Mouse (Mus musculus) stomach, embryonic 14.5 days (tissue): ENCODE data around the gene Fhit. TPM values are rescaled to one million over a fixed set of nuclear protein-coding genes. Genes with fewer than 3 reads are reported as not detected.

ENCODE experiments used
- ATAC-seq: fragments of 200-750 bp; cut with Nextera tagmentation; 2 replicates; pipeline ENCODE4 v1.8.0; 2017; ENCODE audit warnings: low read depth, moderate TSS enrichment; ENCODE audit not compliant: insufficient number of reproducible peaks, insufficient read depth, low FRiP score
- H3K27ac ChIP-seq: fragments of 300-500 bp; sonication (generic); 2 replicates; pipeline ENCODE4 v1.5.1; 2014; ENCODE audit warnings: mild to moderate bottlenecking, low read length, moderate library complexity, mixed read lengths
- H3K27me3 ChIP-seq: fragments of 300-500 bp; sonication (generic); 2 replicates; pipeline ENCODE4 v1.6.1; 2014; ENCODE audit warnings: low read length, control low read depth, mixed read lengths; ENCODE audit not compliant: control insufficient read depth, insufficient read depth
- H3K36me3 ChIP-seq: fragments of 300-500 bp; sonication (generic); 2 replicates; pipeline ENCODE4 v1.6.1; 2014; ENCODE audit warnings: mild to moderate bottlenecking, control low read depth, low read length, moderate library complexity, mixed read lengths; ENCODE audit not compliant: control insufficient read depth, insufficient read depth
- H3K4me1 ChIP-seq: fragments of 300-500 bp; sonication (generic); 2 replicates; pipeline ENCODE4 v1.6.1; 2014; ENCODE audit warnings: low read length, control low read depth, mixed read lengths; ENCODE audit not compliant: control insufficient read depth, insufficient read depth
- H3K4me2 ChIP-seq: fragments of 300-500 bp; sonication (generic); replicated peaks from 2 replicates; pipeline ENCODE4 v1.6.1; 2014; ENCODE audit warnings: low read depth, low read length, control low read depth
- H3K4me3 ChIP-seq: fragments of 300-500 bp; sonication (generic); 2 replicates; pipeline ENCODE4 v1.5.1; 2014; ENCODE audit warnings: low read depth, low read length, control low read depth
- H3K9ac ChIP-seq: fragments of 300-500 bp; sonication (generic); replicated peaks from 2 replicates; pipeline ENCODE4 v1.6.1; 2014; ENCODE audit warnings: low read depth, mild to moderate bottlenecking, control low read depth, low read length, moderate library complexity, mixed read lengths
- H3K9me3 ChIP-seq: fragments of 300-500 bp; sonication (generic); 2 replicates; pipeline ENCODE4 v1.6.1; 2016; ENCODE audit warnings: low read depth, low read length, control low read depth; ENCODE audit not compliant: control insufficient read depth
- WGBS: fragments of 180-500 bp; shearing (Covaris S2); extraction: QIAGEN DNeasy Blood & Tissue Kit; methylation state at CpG from one replicate; pipeline ENCODE4 v1.1.7; 2014; 5-methylcytosine and 5-hydroxymethylcytosine counted together
- polyA plus RNA-seq: library from polyadenylated mRNA; unstranded; fragments of >200 nt; fragmentation: Nextera tagmentation; extraction: Ambion mirVana; gene quantifications from 2 replicates; pipeline ENCODE4 v1.2.1, GENCODE M21; 2014

Gene Fhit
- polyA plus RNA-seq, 1 experiment from 2014 or later: 10.3 TPM

DNA sequence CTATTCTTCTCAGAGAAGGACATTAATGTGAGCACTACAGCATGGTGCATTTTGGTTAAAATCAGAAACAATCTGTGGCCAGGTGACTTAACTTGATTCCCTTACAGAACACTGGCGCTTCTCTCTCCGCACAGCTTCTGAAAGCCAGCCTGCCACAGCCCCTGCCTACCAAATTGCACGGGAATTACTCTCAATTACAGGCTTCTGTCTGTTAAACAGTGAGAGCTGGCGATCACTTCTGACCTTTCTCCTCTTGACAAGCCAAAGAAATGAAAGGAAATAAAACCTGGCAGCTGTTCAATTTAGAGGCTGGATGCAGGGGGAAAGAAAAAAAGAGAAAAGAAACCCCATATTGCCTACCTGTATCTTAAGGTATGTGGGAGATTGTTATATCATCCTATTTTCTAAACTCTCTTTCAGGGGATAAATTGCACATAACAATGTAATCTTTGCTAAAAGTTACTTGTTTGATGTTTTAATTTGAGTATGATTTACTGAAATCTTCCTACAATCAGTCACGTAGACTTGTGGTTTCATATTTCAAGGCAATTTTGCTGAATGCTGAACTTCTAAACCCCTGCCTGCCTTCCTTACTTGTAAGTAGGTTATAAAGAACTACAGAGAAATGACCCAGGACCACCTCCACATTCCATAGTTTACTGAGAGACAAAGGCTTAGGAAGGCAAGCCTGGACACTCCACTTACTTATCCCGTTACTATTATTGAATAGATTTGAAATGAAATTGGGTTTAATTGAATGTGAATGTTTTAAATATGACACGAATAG is 1115.3 kb downstream of the Fhit start:
- no peak overlapping the region for H3K4me3 ChIP-seq
- no peak overlapping the region for H3K4me2 ChIP-seq
- 19% methylated on average over 7 of the region's 7 CpGs for WGBS
- H3K4me1 ChIP-seq: peaks cover 3% of the 10 kb centered on the region; the same call in 1 of the 2 replicates
- H3K9ac ChIP-seq: no peak overlapping the region
- H3K27ac ChIP-seq: no peak overlapping the region
- H3K27me3 ChIP-seq: no peaks in the 10 kb centered on the region
- no peak for ATAC-seq
- no peaks in the 10 kb centered on the region for H3K36me3 ChIP-seq
- H3K9me3 ChIP-seq: no peaks in the 10 kb centered on the region; the same call in 1 of the 2 replicates

DNA sequence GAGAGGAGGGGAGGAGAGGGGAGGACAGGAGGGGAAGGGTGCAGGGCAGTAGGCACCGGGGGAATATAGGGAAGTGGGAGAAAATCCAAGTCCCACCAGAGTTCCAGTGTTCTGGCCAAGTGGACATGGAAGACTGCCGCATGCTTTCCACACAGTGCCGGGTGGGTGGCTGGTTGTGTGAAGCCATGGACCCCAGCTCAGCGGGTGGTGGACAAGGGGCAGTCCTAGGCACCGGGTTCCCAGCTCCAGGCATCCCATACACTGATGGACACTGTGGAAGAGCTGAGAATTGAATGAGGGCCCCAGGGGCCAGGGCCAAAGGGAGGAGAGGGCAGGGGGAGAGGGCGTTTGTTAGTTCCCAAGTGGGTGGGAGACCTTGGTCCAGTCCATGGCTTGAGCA is 1123.8 kb downstream of the Fhit start:
- ATAC-seq: no peak
- H3K27ac ChIP-seq: no peak overlapping the region
- no peaks in the 10 kb centered on the region for H3K4me1 ChIP-seq
- no peaks in the 10 kb centered on the region for H3K27me3 ChIP-seq
- H3K36me3 ChIP-seq: no peaks in the 10 kb centered on the region
- H3K4me3 ChIP-seq: no peak overlapping the region
- WGBS: 90% methylated on average over 6 of the region's 6 CpGs
- H3K4me2 ChIP-seq: no peak overlapping the region
- no peak overlapping the region for H3K9ac ChIP-seq
- H3K9me3 ChIP-seq: no peaks in the 10 kb centered on the region

DNA sequence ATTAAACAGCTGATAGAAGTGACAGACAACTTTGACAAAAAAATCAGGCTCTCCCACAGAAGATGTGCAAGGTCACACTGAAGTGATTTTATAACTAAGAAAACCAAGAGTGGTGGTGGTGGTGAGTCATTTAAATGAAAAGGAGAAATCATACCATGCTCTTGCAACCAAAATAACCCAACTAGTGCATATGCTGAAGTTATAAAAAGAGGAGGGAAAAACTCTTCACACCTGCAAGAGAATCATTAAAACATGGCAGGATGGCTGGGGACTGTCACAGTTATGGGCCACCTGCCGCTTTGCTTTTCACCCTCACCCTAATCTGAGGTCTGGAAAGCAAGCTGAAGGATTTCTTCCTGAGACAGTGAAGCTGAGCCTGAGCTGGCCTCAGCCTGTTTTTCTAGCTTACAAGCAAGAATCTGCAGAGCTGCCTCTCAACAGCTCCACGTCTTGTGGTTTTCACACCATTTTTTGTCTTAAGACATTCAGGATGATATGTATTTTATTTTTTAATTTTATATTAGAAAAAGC is 1125.1 kb downstream of the Fhit start:
- no peaks in the 10 kb centered on the region for H3K36me3 ChIP-seq
- H3K4me2 ChIP-seq: no peak overlapping the region
- no peak overlapping the region for H3K9ac ChIP-seq
- no peak overlapping the region for H3K27ac ChIP-seq
- no peaks in the 10 kb centered on the region for H3K27me3 ChIP-seq
- no peak for ATAC-seq
- WGBS: 72% methylated on average over 2 of the region's 2 CpGs
- no peaks in the 10 kb centered on the region for H3K9me3 ChIP-seq
- H3K4me1 ChIP-seq: no peaks in the 10 kb centered on the region
- no peak overlapping the region for H3K4me3 ChIP-seq

DNA sequence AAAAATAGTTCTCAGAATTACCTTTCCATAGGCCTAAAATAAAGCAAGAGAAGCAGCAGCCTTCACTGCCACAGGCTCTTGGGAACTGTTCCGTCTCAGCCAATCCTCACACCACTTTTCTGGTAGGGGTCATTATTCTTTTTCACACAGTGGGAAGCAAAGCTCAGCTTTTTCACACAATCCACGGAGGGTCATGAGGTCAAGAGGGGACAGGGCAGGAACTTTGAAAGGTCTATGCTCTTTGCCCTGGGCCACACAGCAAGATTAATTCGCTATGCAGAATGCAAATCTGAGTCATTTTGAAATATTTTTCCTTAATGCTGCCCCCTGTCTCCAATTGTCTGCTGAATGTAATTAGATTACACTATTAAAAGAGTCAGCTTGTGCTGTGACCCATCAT is 1126.2 kb downstream of the Fhit start:
- Histone ChIP-seq H3K4me2 (no peak overlapping the region), H3K4me1 (no peaks in the 10 kb centered on the region), H3K36me3 (no peaks in the 10 kb centered on the region), H3K27ac (no peak overlapping the region), H3K9me3 (no peaks in the 10 kb centered on the region), H3K9ac (no peak overlapping the region), H3K4me3 (no peak overlapping the region), H3K27me3 (no peaks in the 10 kb centered on the region)
- 46% methylated on average over 3 of the region's 3 CpGs for WGBS
- ATAC-seq: no peak

DNA sequence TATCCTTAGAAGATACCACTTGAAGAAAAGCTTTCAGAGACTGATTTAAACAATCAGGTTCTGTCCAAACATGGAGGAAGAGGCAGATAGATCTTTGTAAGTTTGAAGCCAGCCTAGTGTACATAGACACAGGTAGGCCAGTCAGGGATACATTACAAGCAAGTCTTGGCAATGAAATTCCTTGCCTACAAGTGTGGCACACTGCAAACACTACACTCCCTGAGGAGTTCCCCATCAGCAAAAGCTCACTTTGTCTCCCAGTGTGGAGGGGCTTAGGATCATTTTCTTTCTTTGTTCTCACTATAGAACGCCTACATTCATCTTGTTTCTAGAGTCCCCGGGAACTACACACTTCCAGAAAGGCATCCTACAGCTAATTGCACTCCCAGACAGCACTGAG is 1126.6 kb downstream of the Fhit start:
- Histone ChIP-seq H3K9me3 (no peaks in the 10 kb centered on the region), H3K27ac (no peak overlapping the region), H3K4me1 (no peaks in the 10 kb centered on the region), H3K36me3 (no peaks in the 10 kb centered on the region), H3K4me2 (no peak overlapping the region), H3K9ac (no peak overlapping the region), H3K27me3 (no peaks in the 10 kb centered on the region), H3K4me3 (no peak overlapping the region)
- no peak for ATAC-seq
- WGBS: 73% methylated on average over 2 of the region's 2 CpGs

DNA sequence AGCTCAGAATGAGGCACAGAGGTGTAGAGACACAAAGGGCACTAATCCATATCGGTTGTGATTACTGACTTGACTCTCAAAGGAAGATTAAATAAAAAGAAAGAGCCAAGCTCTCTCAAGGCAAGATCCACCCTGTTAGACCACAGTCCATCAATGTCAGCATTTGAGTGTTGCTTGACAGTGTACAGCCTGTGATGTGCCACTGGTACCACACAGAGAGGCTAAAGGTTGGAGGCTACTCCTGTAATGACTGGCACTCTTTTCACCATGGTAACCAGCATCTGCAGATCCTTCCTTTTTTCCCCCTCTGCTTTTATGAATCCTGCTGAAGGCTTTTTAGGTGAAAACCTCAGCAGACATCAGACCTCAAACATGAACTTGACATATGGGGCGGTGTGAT is 1138.5 kb downstream of the Fhit start:
- H3K27me3 ChIP-seq: no peaks in the 10 kb centered on the region
- no peak for ATAC-seq
- no peak overlapping the region for H3K4me2 ChIP-seq
- H3K9ac ChIP-seq: no peak overlapping the region
- WGBS: 79% methylated on average over 2 of the region's 2 CpGs
- H3K27ac ChIP-seq: no peak overlapping the region
- no peaks in the 10 kb centered on the region for H3K9me3 ChIP-seq
- H3K36me3 ChIP-seq: no peaks in the 10 kb centered on the region
- no peak overlapping the region for H3K4me3 ChIP-seq
- H3K4me1 ChIP-seq: no peaks in the 10 kb centered on the region

DNA sequence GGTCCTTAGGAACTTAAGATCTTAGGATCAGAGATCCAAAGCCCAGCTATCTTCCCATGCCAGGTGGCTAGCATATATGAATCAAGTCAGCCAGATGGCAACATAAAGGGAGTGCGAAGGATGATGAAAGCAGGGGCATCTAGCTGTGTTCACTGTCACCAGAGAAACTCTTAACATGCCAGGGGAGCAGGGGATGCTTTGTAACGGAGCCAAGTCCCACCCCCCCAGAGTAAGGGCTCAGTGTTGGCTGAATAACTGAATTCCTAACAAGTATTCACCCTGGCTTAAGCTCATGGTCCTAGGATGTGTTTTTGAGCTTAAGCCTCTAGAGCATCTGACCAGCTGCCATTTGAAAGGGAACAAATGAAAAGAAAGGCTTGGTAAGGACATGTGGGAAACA is 1139.5 kb downstream of the Fhit start:
- WGBS: 71% methylated on average over 2 of the region's 2 CpGs
- H3K9ac ChIP-seq: no peak overlapping the region
- H3K4me3 ChIP-seq: no peak overlapping the region
- H3K4me2 ChIP-seq: no peak overlapping the region
- no peaks in the 10 kb centered on the region for H3K36me3 ChIP-seq
- no peaks in the 10 kb centered on the region for H3K27me3 ChIP-seq
- no peak overlapping the region for H3K27ac ChIP-seq
- no peaks in the 10 kb centered on the region for H3K9me3 ChIP-seq
- ATAC-seq: no peak
- no peaks in the 10 kb centered on the region for H3K4me1 ChIP-seq

DNA sequence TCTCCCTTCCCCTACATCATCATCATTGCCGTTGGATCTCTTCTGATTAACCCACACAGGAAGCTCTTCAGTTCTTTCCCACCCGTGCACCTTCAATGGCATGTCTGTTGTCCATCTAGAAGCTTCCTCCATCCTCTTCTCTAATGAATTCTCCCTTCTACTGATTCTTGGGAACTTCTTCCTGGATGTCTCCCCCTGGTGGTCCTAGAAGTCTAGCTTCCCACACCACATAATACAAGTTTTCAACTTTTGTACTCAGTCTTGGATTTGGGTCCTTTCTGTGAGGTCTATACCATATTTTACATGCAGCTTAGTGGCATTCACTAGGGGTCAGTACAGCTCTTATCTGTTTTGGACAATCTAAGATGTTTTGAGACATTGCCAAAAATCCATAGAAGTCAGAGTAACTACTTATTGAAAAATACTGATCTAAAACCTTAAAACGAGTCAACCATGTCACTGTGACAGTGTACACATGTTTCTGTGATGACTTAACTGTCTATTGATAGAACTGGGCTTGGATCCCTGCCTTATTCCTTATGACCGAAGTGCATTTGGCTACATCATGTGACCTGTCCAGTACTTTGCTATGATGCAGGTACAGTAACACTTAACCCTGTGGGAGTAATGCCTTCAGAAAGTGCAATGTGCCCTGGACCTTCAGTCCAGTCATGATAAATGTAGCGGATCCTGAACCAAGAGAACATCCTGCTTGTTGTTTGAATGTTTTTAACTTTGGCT is 1141.3 kb downstream of the Fhit start:
- H3K27me3 ChIP-seq: no peaks in the 10 kb centered on the region
- H3K27ac ChIP-seq: no peak overlapping the region
- H3K9me3 ChIP-seq: no peaks in the 10 kb centered on the region
- no peak overlapping the region for H3K4me3 ChIP-seq
- H3K9ac ChIP-seq: no peak overlapping the region
- ATAC-seq: no peak
- no peaks in the 10 kb centered on the region for H3K4me1 ChIP-seq
- H3K36me3 ChIP-seq: no peaks in the 10 kb centered on the region
- H3K4me2 ChIP-seq: no peak overlapping the region
- 73% methylated on average over 5 of the region's 5 CpGs for WGBS
